Mouse (Mus musculus) urinary bladder, postnatal 10 days (tissue): Measurements from ENCODE around the gene Spata1.

Experiments used
- DNase-seq: peaks from one replicate; pipeline ENCODE4 v3.0.0; 2022; ENCODE audit warnings: low spot score

Gene Spata1

GRCm38 (mm10) chr3:146419992-146420537, 79.5 kb downstream of the Spata1 start:
- DNase-seq, result no peak

GRCm38 (mm10) chr3:146419534-146419933, 80.0 kb downstream of the Spata1 start:
- no peak for DNase-seq

- DNase-seq, result no peak
Observed at GRCm38 (mm10) chr3:146418901-146419300, 80.7 kb downstream of the Spata1 start.

- no peak for DNase-seq
Observed at GRCm38 (mm10) chr3:146417873-146418272, 81.7 kb downstream of the Spata1 start.

- no peak for DNase-seq
Observed at GRCm38 (mm10) chr3:146414555-146414954, 85.0 kb downstream of the Spata1 start.

- no peak for DNase-seq
Observed at GRCm38 (mm10) chr3:146413992-146414391, 85.6 kb downstream of the Spata1 start.

- DNase-seq, result no peak
Observed at GRCm38 (mm10) chr3:146413016-146413415, 86.5 kb downstream of the Spata1 start.

- no peak for DNase-seq
Observed at GRCm38 (mm10) chr3:146412480-146412879, 87.1 kb downstream of the Spata1 start.

- no peak for DNase-seq
Observed at GRCm38 (mm10) chr3:146412008-146412407, 87.5 kb downstream of the Spata1 start.

- no peak for DNase-seq
Observed at GRCm38 (mm10) chr3:146410114-146410513, 89.4 kb downstream of the Spata1 start.
